Mouse (Mus musculus) megakaryocyte, embryonic 14.5 days (primary cell): Measurements from ENCODE around the gene Rbms3.

Experiments
- FLI1 ChIP-seq: IDR thresholded peaks from 2 replicates; pipeline ENCODE4 v1.6.1; 2012; ENCODE audit warnings: low read length, inconsistent platforms, mixed read lengths
- GATA1 ChIP-seq: IDR thresholded peaks from 3 replicates; pipeline ENCODE4 v1.6.1; 2012; ENCODE audit warnings: mixed read lengths, low read length, inconsistent platforms, borderline replicate concordance

- TF ChIP-seq GATA1, result no peak
- no peak for TF ChIP-seq FLI1
Observed at GRCm38 (mm10) chr9:116620434-116620833, 1009.3 kb downstream of the Rbms3 start.
